Mouse (Mus musculus) lung, adult 2 months (tissue): ENCODE data around the gene Sys1. TPM values are rescaled to one million over a fixed set of nuclear protein-coding genes. Genes with fewer than 3 reads are reported as not detected.

Source experiments
- DNase-seq: peaks from one replicate; pipeline ENCODE4 v3.0.0; 2022
- H3K4me1 ChIP-seq: fragments of 200-500 bp; 2 replicates; pipeline ENCODE4 v1.6.1; 2011; ENCODE audit warnings: low read length; ENCODE audit not compliant: control insufficient read depth, insufficient read depth
- H3K4me3 ChIP-seq: fragments of 200-500 bp; replicated peaks from 2 replicates; pipeline ENCODE3; 2011; ENCODE audit warnings: low read depth, mild to moderate bottlenecking, control low read depth, low read length; ENCODE audit errors: extremely low read depth
- CTCF ChIP-seq: fragments of 200-500 bp; IDR thresholded peaks from 2 replicates; pipeline ENCODE4 v1.5.1; 2011; ENCODE audit warnings: mild to moderate bottlenecking, low read length, control low read depth; ENCODE audit not compliant: insufficient read depth
- POLR2A ChIP-seq: fragments of 200-500 bp; IDR thresholded peaks from 2 replicates; pipeline ENCODE4 v1.6.1; 2011; ENCODE audit warnings: low read depth, mild to moderate bottlenecking, control low read depth, low read length, borderline replicate concordance; ENCODE audit errors: extremely low read depth
- WGBS: fragments of 180-500 bp; shearing (Covaris S2); methylation state at CpG from one replicate; pipeline ENCODE4 v1.1.7; 2018; 5-methylcytosine and 5-hydroxymethylcytosine counted together
- polyA plus RNA-seq: library from polyadenylated mRNA; depleted of rRNA; stranded (reverse); fragments of >200 nt; gene quantifications from 2 replicates; pipeline ENCODE4 v1.2.3, GENCODE M21; 2012

Gene Sys1
- polyA plus RNA-seq, 1 experiment, result 89.8 TPM

GRCm38 (mm10) chr2:164441155-164441554, 15.6 kb upstream of the Sys1 start:
- peak overlapping the region; percentile 68 for H3K4me3 ChIP-seq
- no peak for DNase-seq
- 41% methylated on average over 8 of the region's 8 CpGs for WGBS
- TF ChIP-seq POLR2A (no peak), CTCF (no peak)
- no peaks in the 10 kb centered on the region; the same call in 1 of the 2 replicates for H3K4me1 ChIP-seq

GRCm38 (mm10) chr2:164441731-164442130, 15.0 kb upstream of the Sys1 start:
- WGBS, result 38% methylated on average over 7 of the region's 7 CpGs
- no peaks in the 10 kb centered on the region; the same call in 1 of the 2 replicates for H3K4me1 ChIP-seq
- TF ChIP-seq POLR2A (no peak), CTCF (no peak)
- H3K4me3 ChIP-seq, result peak overlapping the region; percentile 68
- no peak for DNase-seq

- H3K4me1 ChIP-seq, result no peaks in the 10 kb centered on the region; the same call in 1 of the 2 replicates
- DNase-seq, result no peak
- TF ChIP-seq POLR2A (peak; percentile 22; the same call in 1 of the 2 replicates), CTCF (no peak)
- 6% methylated on average over 29 of the region's 29 CpGs for WGBS
- H3K4me3 ChIP-seq, result peak overlapping the region; percentile 68
These were observed 14.3 kb upstream of the Sys1 start for GRCm38 (mm10) chr2:164442315-164443050.

GRCm38 (mm10) chr2:164443051-164443437, 13.7 kb upstream of the Sys1 start:
- peak; percentile 91 for DNase-seq
- Histone ChIP-seq H3K4me3 (peak overlapping the region; percentile 68), H3K4me1 (no peaks in the 10 kb centered on the region; the same call in 1 of the 2 replicates)
- under 1% methylated on average over 26 of the region's 26 CpGs for WGBS
- TF ChIP-seq CTCF, result no peak
- TF ChIP-seq POLR2A, result peak; percentile 98

- no peak for TF ChIP-seq CTCF
- TF ChIP-seq POLR2A, result no peak
- DNase-seq, result no peak
- Histone ChIP-seq H3K4me1 (no peaks in the 10 kb centered on the region; the same call in 1 of the 2 replicates), H3K4me3 (peak within 1 kb of the TSS; percentile 68)
- 16% methylated on average over 18 of the region's 18 CpGs for WGBS
These were observed 13.2 kb upstream of the Sys1 start, which contains the start of gene Sdc4 for GRCm38 (mm10) chr2:164443460-164444000. Sdc4 (minus strand) TSS chr2:164443887.

GRCm38 (mm10) chr2:164444701-164445100, 12.1 kb upstream of the Sys1 start:
- Histone ChIP-seq H3K4me3 (no peak overlapping the region), H3K4me1 (no peaks in the 10 kb centered on the region; the same call in 1 of the 2 replicates)
- TF ChIP-seq CTCF (no peak), POLR2A (no peak)
- 72% methylated on average over 2 of the region's 2 CpGs for WGBS
- no peak for DNase-seq

GRCm38 (mm10) chr2:164445399-164446085, 11.2 kb upstream of the Sys1 start:
- TF ChIP-seq POLR2A, result no peak
- TF ChIP-seq CTCF, result no peak
- no peak for DNase-seq
- WGBS, result 81% methylated on average over 3 of the region's 3 CpGs
- H3K4me3 ChIP-seq, result no peak overlapping the region
- no peaks in the 10 kb centered on the region; the same call in 1 of the 2 replicates for H3K4me1 ChIP-seq

GRCm38 (mm10) chr2:164446086-164446469, 10.7 kb upstream of the Sys1 start:
- no peaks in the 10 kb centered on the region; the same call in 1 of the 2 replicates for H3K4me1 ChIP-seq
- TF ChIP-seq CTCF (no peak), POLR2A (no peak)
- DNase-seq, result no peak
- WGBS, result 71% methylated on average over 3 of the region's 3 CpGs
- H3K4me3 ChIP-seq, result no peak overlapping the region

GRCm38 (mm10) chr2:164448140-164448539, 8.6 kb upstream of the Sys1 start:
- H3K4me3 ChIP-seq, result no peak overlapping the region
- no peak for TF ChIP-seq CTCF
- no peak for TF ChIP-seq POLR2A
- DNase-seq, result no peak
- WGBS, result 95% methylated on average over 1 of the region's 1 CpGs
- H3K4me1 ChIP-seq, result peaks cover 10% of the 10 kb centered on the region
